Mouse (Mus musculus): Measurements from ENCODE around the gene Fam168a. TPM values are rescaled to one million over a fixed set of nuclear protein-coding genes. Genes with fewer than 3 reads are reported as not detected.

Fam168a gene
- polyA plus RNA-seq, 1 experiment from 2014 or later, result 46.1 TPM

DNA sequence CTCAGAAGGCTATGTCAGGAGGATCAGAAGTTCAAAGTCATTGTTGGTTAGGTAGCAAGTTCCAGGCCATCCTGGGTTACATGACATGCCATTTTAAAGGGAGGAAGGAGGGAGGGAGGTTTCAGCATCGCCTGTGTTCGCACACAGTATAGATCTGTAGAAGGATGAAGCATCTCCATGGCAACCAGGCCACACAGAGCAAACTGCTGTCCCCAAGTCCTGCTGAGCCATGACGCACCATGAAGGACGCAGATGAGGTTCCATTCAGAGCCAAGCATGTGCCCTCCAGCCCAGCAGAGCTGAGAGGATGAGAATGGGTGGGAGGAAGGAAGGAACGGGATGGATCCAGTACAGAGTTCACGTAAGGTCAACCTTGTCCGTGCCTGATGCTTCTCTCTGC lies 33.0 kb upstream of the Fam168a start:
- Histone ChIP-seq H3K4me1 (replicated peaks; ENCODE audit: control insufficient read depth, insufficient read depth, low read length) (no peaks in the 10 kb centered on the region), H3K36me3 (ENCODE audit: control insufficient read depth, insufficient read depth, low read length) (no peaks in the 10 kb centered on the region), H3K9me3 (ENCODE audit: control insufficient read depth, low read length) (no peaks in the 10 kb centered on the region), H3K27ac (ENCODE audit: low read depth) (no peak overlapping the region), H3K4me3 (ENCODE audit: low read depth, low read length) (no peak overlapping the region), H3K27me3 (replicated peaks; ENCODE audit: control insufficient read depth, insufficient read depth, low read length) (no peaks in the 10 kb centered on the region), H3K9ac (ENCODE audit: low read length) (no peak overlapping the region), H3K4me2 (ENCODE audit: low read length) (no peak overlapping the region)
- DNase-seq (ENCODE audit: low spot score), result no peak
- ATAC-seq (replicated peaks; ENCODE audit: low FRiP score, low TSS enrichment, low read depth), result no peak
- 80% methylated on average over 7 of the region's 7 CpGs for WGBS

DNA sequence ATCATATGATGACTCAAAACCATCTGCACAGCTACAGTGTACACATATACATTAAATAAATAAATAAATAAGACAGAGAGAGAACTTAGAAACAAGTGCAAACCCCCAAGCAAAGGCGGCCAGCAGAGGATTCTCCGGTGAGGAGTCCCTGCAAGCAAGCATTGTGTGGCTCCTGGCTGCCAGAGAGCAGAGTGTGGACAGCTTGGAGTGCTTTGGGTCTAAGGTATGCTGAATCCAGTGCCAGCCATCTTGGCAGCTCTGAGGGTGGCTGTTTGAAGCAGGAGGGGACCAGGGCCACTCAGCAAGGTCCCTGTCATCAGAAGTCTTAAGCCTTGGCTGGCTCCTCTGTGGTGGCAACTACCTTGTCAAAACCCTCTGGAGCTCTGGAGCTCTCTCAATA lies 31.5 kb upstream of the Fam168a start:
- no peaks in the 10 kb centered on the region for H3K36me3 ChIP-seq (ENCODE audit: control insufficient read depth, insufficient read depth, low read length)
- 94% methylated on average over 2 of the region's 2 CpGs for WGBS
- DNase-seq (ENCODE audit: low spot score), result no peak
- no peaks in the 10 kb centered on the region for H3K4me1 ChIP-seq (replicated peaks; ENCODE audit: control insufficient read depth, insufficient read depth, low read length)
- H3K4me3 ChIP-seq (ENCODE audit: low read depth, low read length), result no peak overlapping the region
- H3K9ac ChIP-seq (ENCODE audit: low read length), result no peak overlapping the region
- H3K27me3 ChIP-seq (replicated peaks; ENCODE audit: control insufficient read depth, insufficient read depth, low read length), result no peaks in the 10 kb centered on the region
- no peak overlapping the region for H3K4me2 ChIP-seq (ENCODE audit: low read length)
- no peaks in the 10 kb centered on the region for H3K9me3 ChIP-seq (ENCODE audit: control insufficient read depth, low read length)
- ATAC-seq (replicated peaks; ENCODE audit: low FRiP score, low TSS enrichment, low read depth), result no peak
- H3K27ac ChIP-seq (ENCODE audit: low read depth), result no peak overlapping the region

DNA sequence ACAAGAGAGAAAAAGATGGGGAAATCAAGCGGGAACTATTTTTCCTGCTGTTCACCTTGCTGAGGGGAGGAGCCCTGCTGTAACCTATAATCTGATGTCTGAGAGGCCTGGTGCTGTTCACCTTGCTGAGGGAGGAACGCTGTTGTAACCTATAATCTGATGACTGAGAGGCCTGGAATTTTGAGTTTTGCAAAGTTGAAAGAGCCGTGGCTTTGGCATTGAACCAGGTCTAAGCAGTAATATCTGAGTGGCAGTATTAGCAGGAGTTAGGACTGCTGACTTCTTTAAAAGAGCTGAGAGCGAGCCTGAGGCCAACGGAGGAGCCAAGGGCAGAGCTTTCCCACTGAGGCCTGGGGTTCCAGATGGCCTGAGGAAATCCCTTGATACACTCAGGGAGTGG lies 28.4 kb upstream of the Fam168a start:
- Histone ChIP-seq H3K9me3 (ENCODE audit: control insufficient read depth, low read length) (no peaks in the 10 kb centered on the region), H3K4me3 (ENCODE audit: low read depth, low read length) (no peak overlapping the region), H3K27me3 (replicated peaks; ENCODE audit: control insufficient read depth, insufficient read depth, low read length) (no peaks in the 10 kb centered on the region), H3K36me3 (ENCODE audit: control insufficient read depth, insufficient read depth, low read length) (no peaks in the 10 kb centered on the region), H3K9ac (ENCODE audit: low read length) (no peak overlapping the region), H3K4me1 (replicated peaks; ENCODE audit: control insufficient read depth, insufficient read depth, low read length) (no peaks in the 10 kb centered on the region), H3K4me2 (ENCODE audit: low read length) (no peak overlapping the region), H3K27ac (ENCODE audit: low read depth) (no peak overlapping the region)
- ATAC-seq (replicated peaks; ENCODE audit: low FRiP score, low TSS enrichment, low read depth), result no peak
- 88% methylated on average over 5 of the region's 5 CpGs for WGBS
- DNase-seq (ENCODE audit: low spot score), result no peak

- H3K4me2 ChIP-seq (ENCODE audit: low read length), result no peak overlapping the region
- no peaks in the 10 kb centered on the region for H3K4me1 ChIP-seq (replicated peaks; ENCODE audit: control insufficient read depth, insufficient read depth, low read length)
- no peak overlapping the region for H3K27ac ChIP-seq (ENCODE audit: low read depth)
- no peaks in the 10 kb centered on the region for H3K9me3 ChIP-seq (ENCODE audit: control insufficient read depth, low read length)
- no peaks in the 10 kb centered on the region for H3K27me3 ChIP-seq (replicated peaks; ENCODE audit: control insufficient read depth, insufficient read depth, low read length)
- H3K9ac ChIP-seq (ENCODE audit: low read length), result no peak overlapping the region
- WGBS, result 62% methylated on average over 15 of the region's 15 CpGs
- peak; percentile 40; the same call in 1 of the 2 replicates for ATAC-seq (replicated peaks; ENCODE audit: low FRiP score, low TSS enrichment, low read depth)
- no peaks in the 10 kb centered on the region for H3K36me3 ChIP-seq (ENCODE audit: control insufficient read depth, insufficient read depth, low read length)
- DNase-seq (ENCODE audit: low spot score), result no peak
- H3K4me3 ChIP-seq (ENCODE audit: low read depth, low read length), result no peak overlapping the region
Observed at GRCm38 (mm10) chr7:100678948-100679880, 27.2 kb upstream of the Fam168a start.

- no peak overlapping the region for H3K4me3 ChIP-seq (ENCODE audit: low read depth, low read length)
- H3K9me3 ChIP-seq (ENCODE audit: control insufficient read depth, low read length), result no peaks in the 10 kb centered on the region
- 41% methylated on average over 5 of the region's 5 CpGs for WGBS
- H3K9ac ChIP-seq (ENCODE audit: low read length), result no peak overlapping the region
- no peaks in the 10 kb centered on the region for H3K4me1 ChIP-seq (replicated peaks; ENCODE audit: control insufficient read depth, insufficient read depth, low read length)
- no peak overlapping the region for H3K4me2 ChIP-seq (ENCODE audit: low read length)
- H3K27ac ChIP-seq (ENCODE audit: low read depth), result no peak overlapping the region
- H3K36me3 ChIP-seq (ENCODE audit: control insufficient read depth, insufficient read depth, low read length), result no peaks in the 10 kb centered on the region
- ATAC-seq (replicated peaks; ENCODE audit: low FRiP score, low TSS enrichment, low read depth) (no peak), DNase-seq (ENCODE audit: low spot score) (no peak)
- H3K27me3 ChIP-seq (replicated peaks; ENCODE audit: control insufficient read depth, insufficient read depth, low read length), result no peaks in the 10 kb centered on the region
Observed at GRCm38 (mm10) chr7:100681132-100681531, 25.3 kb upstream of the Fam168a start.

DNA sequence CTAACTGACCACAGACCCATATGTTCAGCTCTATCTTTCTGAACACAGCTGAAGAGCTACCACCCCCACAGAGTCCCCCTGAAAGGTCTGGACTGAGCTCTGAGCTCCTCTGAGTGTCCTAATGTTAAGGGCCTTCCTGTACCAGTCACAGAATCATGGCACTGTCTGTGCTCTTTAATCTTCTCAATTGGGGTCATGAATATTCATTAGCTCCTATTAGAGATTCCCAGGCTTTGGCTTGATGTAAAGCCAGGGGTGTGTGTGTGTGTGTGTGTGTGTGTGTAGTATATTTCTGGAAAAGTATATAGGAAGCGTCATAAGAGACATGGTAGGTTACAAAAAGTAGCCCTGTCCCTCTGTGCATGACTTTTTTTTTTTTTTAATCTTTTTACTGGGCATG lies 23.2 kb upstream of the Fam168a start:
- no peaks in the 10 kb centered on the region for H3K36me3 ChIP-seq (ENCODE audit: control insufficient read depth, insufficient read depth, low read length)
- no peaks in the 10 kb centered on the region for H3K9me3 ChIP-seq (ENCODE audit: control insufficient read depth, low read length)
- H3K4me1 ChIP-seq (replicated peaks; ENCODE audit: control insufficient read depth, insufficient read depth, low read length), result no peaks in the 10 kb centered on the region
- no peak overlapping the region for H3K4me3 ChIP-seq (ENCODE audit: low read depth, low read length)
- H3K27me3 ChIP-seq (replicated peaks; ENCODE audit: control insufficient read depth, insufficient read depth, low read length), result no peaks in the 10 kb centered on the region
- WGBS, result 85% methylated on average over 1 of the region's 1 CpGs
- ATAC-seq (replicated peaks; ENCODE audit: low FRiP score, low TSS enrichment, low read depth) (no peak), DNase-seq (ENCODE audit: low spot score) (no peak)
- H3K9ac ChIP-seq (ENCODE audit: low read length), result no peak overlapping the region
- H3K27ac ChIP-seq (ENCODE audit: low read depth), result no peak overlapping the region
- no peak overlapping the region for H3K4me2 ChIP-seq (ENCODE audit: low read length)

DNA sequence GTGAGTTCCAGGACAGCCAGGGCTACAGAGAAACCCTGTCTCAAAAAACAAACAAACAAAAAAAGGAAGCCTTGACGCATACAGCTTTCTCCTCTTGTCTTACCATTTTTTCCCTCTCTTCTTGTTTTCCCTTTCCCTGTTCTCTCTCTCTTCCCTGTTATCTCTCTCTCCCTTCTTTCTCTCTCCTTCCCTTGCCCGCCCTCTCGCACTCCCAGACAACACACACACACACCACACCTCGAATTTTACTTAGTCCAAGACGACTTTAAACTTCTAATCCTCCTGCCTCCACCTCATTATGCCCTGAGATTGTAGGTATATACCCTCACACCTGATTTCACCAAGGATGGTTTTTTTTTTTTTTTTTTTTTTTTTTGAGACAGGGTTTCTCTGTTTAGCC lies 22.4 kb upstream of the Fam168a start:
- DNase-seq (ENCODE audit: low spot score) (no peak), ATAC-seq (replicated peaks; ENCODE audit: low FRiP score, low TSS enrichment, low read depth) (no peak)
- H3K9me3 ChIP-seq (ENCODE audit: control insufficient read depth, low read length), result no peaks in the 10 kb centered on the region
- no peak overlapping the region for H3K4me3 ChIP-seq (ENCODE audit: low read depth, low read length)
- no peak overlapping the region for H3K27ac ChIP-seq (ENCODE audit: low read depth)
- no peaks in the 10 kb centered on the region for H3K27me3 ChIP-seq (replicated peaks; ENCODE audit: control insufficient read depth, insufficient read depth, low read length)
- no peak overlapping the region for H3K4me2 ChIP-seq (ENCODE audit: low read length)
- 71% methylated on average over 5 of the region's 5 CpGs for WGBS
- no peaks in the 10 kb centered on the region for H3K36me3 ChIP-seq (ENCODE audit: control insufficient read depth, insufficient read depth, low read length)
- H3K4me1 ChIP-seq (replicated peaks; ENCODE audit: control insufficient read depth, insufficient read depth, low read length), result no peaks in the 10 kb centered on the region
- H3K9ac ChIP-seq (ENCODE audit: low read length), result no peak overlapping the region

GRCm38 (mm10) chr7:100684538-100684937 lies 21.9 kb upstream of the Fam168a start:
- ATAC-seq (replicated peaks; ENCODE audit: low FRiP score, low TSS enrichment, low read depth), result no peak
- Histone ChIP-seq H3K36me3 (ENCODE audit: control insufficient read depth, insufficient read depth, low read length) (no peaks in the 10 kb centered on the region), H3K9ac (ENCODE audit: low read length) (no peak overlapping the region)

More at GRCm38 (mm10) chr7:100684538-100684937, 21.9 kb upstream of the Fam168a start:
- peak; percentile 74 for DNase-seq (ENCODE audit: low spot score)
- Histone ChIP-seq H3K4me1 (replicated peaks; ENCODE audit: control insufficient read depth, insufficient read depth, low read length) (no peaks in the 10 kb centered on the region), H3K27ac (ENCODE audit: low read depth) (no peak overlapping the region), H3K4me2 (ENCODE audit: low read length) (no peak overlapping the region), H3K27me3 (replicated peaks; ENCODE audit: control insufficient read depth, insufficient read depth, low read length) (no peaks in the 10 kb centered on the region), H3K9me3 (ENCODE audit: control insufficient read depth, low read length) (no peaks in the 10 kb centered on the region), H3K4me3 (ENCODE audit: low read depth, low read length) (no peak overlapping the region)
- 56% methylated on average over 7 of the region's 7 CpGs for WGBS
